Mouse (Mus musculus) lung, embryonic 15.5 days (tissue): ENCODE measurements at regions not wholly inside any gene's neighbourhood (a gene's known extent, or its start where the extent isn't known, plus 50 kb on each side); places are given as distances from the start of the nearest gene placed in this dataset.
A peak's percentile ranks its signal among the peaks of the same experiment; 100 is the strongest.

Experiments used
- ATAC-seq: fragments of 200-750 bp; cut with Nextera tagmentation; 2 replicates; pipeline ENCODE4 v1.8.0; 2017; ENCODE audit warnings: moderate number of reproducible peaks, borderline replicate concordance; ENCODE audit not compliant: low FRiP score, low TSS enrichment; ENCODE audit errors: extremely low read depth
- H3K27ac ChIP-seq: fragments of 300-500 bp; sonication (generic); 2 replicates; pipeline ENCODE4 v1.5.1; 2015; ENCODE audit warnings: moderate library complexity, mild to moderate bottlenecking, inconsistent platforms
- H3K27me3 ChIP-seq: fragments of 300-500 bp; sonication (generic); 2 replicates; pipeline ENCODE4 v1.6.1; 2015; ENCODE audit warnings: inconsistent platforms
- H3K36me3 ChIP-seq: fragments of 300-500 bp; sonication (generic); 2 replicates; pipeline ENCODE4 v1.6.1; 2015; ENCODE audit warnings: inconsistent platforms
- H3K4me1 ChIP-seq: fragments of 300-500 bp; sonication (generic); 2 replicates; pipeline ENCODE4 v1.6.1; 2015; ENCODE audit warnings: inconsistent platforms
- H3K4me2 ChIP-seq: fragments of 300-500 bp; sonication (generic); 2 replicates; pipeline ENCODE4 v1.6.1; 2015; ENCODE audit warnings: inconsistent platforms, mild to moderate bottlenecking, moderate library complexity
- H3K4me3 ChIP-seq: fragments of 300-500 bp; sonication (generic); 2 replicates; pipeline ENCODE4 v1.5.1; 2015; ENCODE audit warnings: mild to moderate bottlenecking, inconsistent platforms
- H3K9ac ChIP-seq: fragments of 300-500 bp; sonication (generic); 2 replicates; pipeline ENCODE4 v1.6.1; 2015; ENCODE audit warnings: inconsistent platforms
- H3K9me3 ChIP-seq: fragments of 300-500 bp; sonication (generic); 2 replicates; pipeline ENCODE4 v1.6.1; 2016; ENCODE audit warnings: inconsistent platforms
- WGBS: fragments of 180-500 bp; shearing (Covaris S2); methylation state at CpG from one replicate; pipeline ENCODE4 v1.1.7; 2015; 5-methylcytosine and 5-hydroxymethylcytosine counted together

GRCm38 (mm10) chr13:83732283-83733121 is 228.7 kb downstream of the Mef2c start:
- Histone ChIP-seq H3K4me1 (peaks cover 19% of the 10 kb centered on the region; the same call in 1 of the 2 replicates), H3K27ac (no peak overlapping the region), H3K4me2 (no peak overlapping the region), H3K4me3 (no peak overlapping the region), H3K36me3 (no peaks in the 10 kb centered on the region), H3K27me3 (peaks cover 87% of the 10 kb centered on the region), H3K9me3 (no peaks in the 10 kb centered on the region), H3K9ac (no peak overlapping the region)
- ATAC-seq, result no peak
- under 1% methylated on average over 30 of the region's 31 CpGs for WGBS

- Histone ChIP-seq H3K9ac (no peak overlapping the region), H3K27me3 (peaks cover 87% of the 10 kb centered on the region), H3K27ac (no peak overlapping the region), H3K36me3 (no peaks in the 10 kb centered on the region), H3K4me3 (0 out of 2 replicates have a peak overlapping the region, but pooled peaks have one; percentile 8), H3K4me1 (peaks cover 19% of the 10 kb centered on the region; the same call in 1 of the 2 replicates), H3K4me2 (no peak overlapping the region), H3K9me3 (no peaks in the 10 kb centered on the region)
- WGBS, result 5% methylated on average over 24 of the region's 24 CpGs
- no peak for ATAC-seq
Observed at GRCm38 (mm10) chr13:83733231-83733990, 229.6 kb downstream of the Mef2c start.

- H3K9me3 ChIP-seq, result no peaks in the 10 kb centered on the region
- no peak for ATAC-seq
- WGBS, result 0% methylated on average over 1 of the region's 1 CpGs
- H3K9ac ChIP-seq, result no peak overlapping the region
- H3K4me1 ChIP-seq, result peaks cover 19% of the 10 kb centered on the region; the same call in 1 of the 2 replicates
- peaks cover 88% of the 10 kb centered on the region for H3K27me3 ChIP-seq
- H3K4me2 ChIP-seq, result no peak overlapping the region
- no peak overlapping the region for H3K27ac ChIP-seq
- H3K4me3 ChIP-seq, result no peak overlapping the region
- no peaks in the 10 kb centered on the region for H3K36me3 ChIP-seq
Observed at GRCm38 (mm10) chr13:83733991-83734610, 230.3 kb downstream of the Mef2c start.

- H3K9me3 ChIP-seq, result no peaks in the 10 kb centered on the region
- WGBS, result 13% methylated on average over 1 of the region's 1 CpGs
Observed at GRCm38 (mm10) chr13:83734656-83735055, 230.8 kb downstream of the Mef2c start.

GRCm38 (mm10) chr13:83735101-83735500 is 231.3 kb downstream of the Mef2c start:
- ATAC-seq, result no peak
- Histone ChIP-seq H3K4me3 (no peak overlapping the region), H3K36me3 (no peaks in the 10 kb centered on the region), H3K4me2 (no peak overlapping the region), H3K9me3 (no peaks in the 10 kb centered on the region), H3K27me3 (peaks cover 89% of the 10 kb centered on the region), H3K4me1 (peaks cover 14% of the 10 kb centered on the region; the same call in 1 of the 2 replicates), H3K27ac (no peak overlapping the region), H3K9ac (no peak overlapping the region)
- WGBS, result 42% methylated on average over 1 of the region's 1 CpGs

More at GRCm38 (mm10) chr13:83734656-83735055, 230.8 kb downstream of the Mef2c start:
- no peak overlapping the region for H3K27ac ChIP-seq
- no peak overlapping the region for H3K4me3 ChIP-seq
- peaks cover 15% of the 10 kb centered on the region; the same call in 1 of the 2 replicates for H3K4me1 ChIP-seq
- H3K4me2 ChIP-seq, result no peak overlapping the region
- ATAC-seq, result no peak
- no peaks in the 10 kb centered on the region for H3K36me3 ChIP-seq
- no peak overlapping the region for H3K9ac ChIP-seq
- peaks cover 89% of the 10 kb centered on the region for H3K27me3 ChIP-seq

- WGBS, result 50% methylated on average over 10 of the region's 10 CpGs
- no peaks in the 10 kb centered on the region for H3K36me3 ChIP-seq
- H3K4me1 ChIP-seq, result 0 out of 2 replicates have a peak, but pooled peaks cover 11% of the 10 kb centered on the region
- no peak overlapping the region for H3K9ac ChIP-seq
- H3K4me2 ChIP-seq, result no peak overlapping the region
- no peak overlapping the region for H3K27ac ChIP-seq
- H3K4me3 ChIP-seq, result no peak overlapping the region
- peaks cover 89% of the 10 kb centered on the region for H3K27me3 ChIP-seq
- H3K9me3 ChIP-seq, result no peaks in the 10 kb centered on the region
- no peak for ATAC-seq
Observed at GRCm38 (mm10) chr13:83735631-83736475, 232.0 kb downstream of the Mef2c start.

GRCm38 (mm10) chr13:83737031-83737825 is 233.4 kb downstream of the Mef2c start:
- no peak for ATAC-seq
- Histone ChIP-seq H3K4me3 (no peak overlapping the region), H3K4me1 (0 out of 2 replicates have a peak, but pooled peaks cover 6% of the 10 kb centered on the region), H3K9ac (no peak overlapping the region), H3K9me3 (no peaks in the 10 kb centered on the region), H3K27me3 (peaks cover 88% of the 10 kb centered on the region), H3K36me3 (no peaks in the 10 kb centered on the region), H3K27ac (no peak overlapping the region), H3K4me2 (no peak overlapping the region)
- 10% methylated on average over 9 of the region's 9 CpGs for WGBS

GRCm38 (mm10) chr13:83737826-83738527 is 234.1 kb downstream of the Mef2c start:
- H3K27me3 ChIP-seq, result peaks cover 85% of the 10 kb centered on the region
- no peak overlapping the region for H3K4me2 ChIP-seq
- WGBS, result under 1% methylated on average over 27 of the region's 27 CpGs
- H3K36me3 ChIP-seq, result no peaks in the 10 kb centered on the region
- H3K4me3 ChIP-seq, result peak overlapping the region; percentile 24; the same call in 1 of the 2 replicates
- no peak overlapping the region for H3K27ac ChIP-seq
- H3K9ac ChIP-seq, result no peak overlapping the region
- no peaks in the 10 kb centered on the region for H3K4me1 ChIP-seq
- no peak for ATAC-seq
- H3K9me3 ChIP-seq, result no peaks in the 10 kb centered on the region

GRCm38 (mm10) chr13:83738528-83738981 is 234.7 kb downstream of the Mef2c start:
- H3K4me1 ChIP-seq, result no peaks in the 10 kb centered on the region
- 4% methylated on average over 12 of the region's 12 CpGs for WGBS
- no peak overlapping the region for H3K9ac ChIP-seq
- H3K27ac ChIP-seq, result no peak overlapping the region
- peak overlapping the region; percentile 24 for H3K4me3 ChIP-seq
- peaks cover 83% of the 10 kb centered on the region for H3K27me3 ChIP-seq
- no peaks in the 10 kb centered on the region for H3K36me3 ChIP-seq
- peak overlapping the region; percentile 30 for H3K4me2 ChIP-seq
- no peaks in the 10 kb centered on the region for H3K9me3 ChIP-seq
- no peak for ATAC-seq

GRCm38 (mm10) chr13:83739131-83739530 is 235.3 kb downstream of the Mef2c start:
- H3K9ac ChIP-seq, result no peak overlapping the region
- no peaks in the 10 kb centered on the region for H3K4me1 ChIP-seq
- ATAC-seq, result no peak
- no peaks in the 10 kb centered on the region for H3K36me3 ChIP-seq
- peaks cover 80% of the 10 kb centered on the region for H3K27me3 ChIP-seq
- peak overlapping the region; percentile 34; the same call in 1 of the 2 replicates for H3K4me2 ChIP-seq
- no peak overlapping the region; the same call in 1 of the 2 replicates for H3K4me3 ChIP-seq
- H3K9me3 ChIP-seq, result no peaks in the 10 kb centered on the region
- 12% methylated on average over 3 of the region's 3 CpGs for WGBS
- H3K27ac ChIP-seq, result no peak overlapping the region
